Mouse (Mus musculus): ENCODE measurements around the gene Mxd4.

The Mxd4 gene

GRCm38 (mm10) chr5:34197243-34197642 lies 9.7 kb upstream of the Mxd4 start:
- DNase-seq (ENCODE audit: extremely low read depth, low read depth, low spot score) = no peak

DNA sequence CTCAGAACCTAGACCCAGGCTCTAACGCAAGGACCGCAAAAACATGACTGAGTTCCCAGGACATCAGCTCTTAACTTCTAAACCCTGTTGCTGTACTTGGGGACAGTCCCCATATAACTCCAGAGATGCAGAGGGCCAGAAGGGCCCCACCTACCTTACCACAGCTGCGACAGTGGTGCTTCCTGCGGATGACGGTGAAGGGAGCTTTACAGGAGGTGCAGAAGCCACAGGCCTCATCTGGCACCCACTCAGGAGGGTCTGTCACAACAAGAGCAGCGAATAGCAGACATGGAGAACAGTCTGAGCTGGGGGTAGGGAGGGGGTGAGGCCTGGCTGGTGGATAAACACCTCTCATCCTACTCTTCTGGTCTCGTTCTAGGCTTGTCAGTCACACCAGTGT lies 8.9 kb upstream of the Mxd4 start:
- no peak for DNase-seq (ENCODE audit: extremely low read depth, low read depth, low spot score)

GRCm38 (mm10) chr5:34195786-34196185 lies 8.3 kb upstream of the Mxd4 start:
- DNase-seq (ENCODE audit: extremely low read depth, low read depth, low spot score) = no peak

GRCm38 (mm10) chr5:34194975-34195662 lies 7.6 kb upstream of the Mxd4 start:
- DNase-seq (ENCODE audit: extremely low read depth, low read depth, low spot score) = no peak

- no peak for DNase-seq (ENCODE audit: extremely low read depth, low read depth, low spot score)
Observed at GRCm38 (mm10) chr5:34194426-34194825, 6.9 kb upstream of the Mxd4 start.

DNA sequence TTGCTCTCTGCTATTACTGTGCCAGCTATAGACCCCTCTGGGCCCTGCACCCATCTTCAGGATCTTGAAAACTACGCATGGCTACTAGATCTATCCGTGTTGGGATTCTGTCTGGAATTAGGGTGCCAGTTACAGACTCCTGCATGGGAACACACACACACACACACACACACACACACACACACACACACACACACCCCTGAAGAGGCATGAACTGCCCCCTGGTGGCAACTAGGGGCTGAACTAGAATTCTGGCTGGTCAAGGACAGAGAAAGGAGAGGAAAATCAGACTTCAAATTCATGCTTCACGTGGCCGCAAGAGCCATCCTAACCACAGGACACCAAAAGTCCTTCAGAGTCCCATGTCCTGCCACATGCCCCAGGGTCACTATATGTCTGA lies 4.3 kb upstream of the Mxd4 start:
- DNase-seq (ENCODE audit: extremely low read depth, low read depth, low spot score) = no peak

GRCm38 (mm10) chr5:34191021-34191420 lies 3.5 kb upstream of the Mxd4 start:
- no peak for DNase-seq (ENCODE audit: extremely low read depth, low read depth, low spot score)

DNA sequence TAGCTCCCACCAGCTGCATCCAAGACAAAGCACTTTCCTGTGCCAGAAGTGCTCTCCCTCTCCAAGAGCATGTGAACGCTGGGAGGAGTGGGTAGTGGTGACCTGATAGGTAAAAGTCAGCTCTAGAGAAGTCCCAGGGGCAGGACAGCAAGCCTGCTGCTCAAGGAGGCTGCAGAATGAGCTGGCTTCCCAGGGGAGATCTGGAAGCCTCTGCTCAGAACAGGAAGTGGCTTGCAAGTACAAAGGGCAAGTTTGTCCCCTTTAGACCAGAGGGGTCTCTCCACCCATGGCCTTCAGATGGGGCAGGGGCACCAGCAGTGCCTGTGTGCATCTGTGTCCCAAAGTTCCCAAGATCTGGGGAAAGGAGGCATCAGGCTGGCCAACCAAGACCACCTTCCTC lies 2.0 kb upstream of the Mxd4 start:
- DNase-seq (ENCODE audit: extremely low read depth, low read depth, low spot score) = no peak

GRCm38 (mm10) chr5:34188856-34189255 lies 1.3 kb upstream of the Mxd4 start:
- no peak for DNase-seq (ENCODE audit: extremely low read depth, low read depth, low spot score)

DNA sequence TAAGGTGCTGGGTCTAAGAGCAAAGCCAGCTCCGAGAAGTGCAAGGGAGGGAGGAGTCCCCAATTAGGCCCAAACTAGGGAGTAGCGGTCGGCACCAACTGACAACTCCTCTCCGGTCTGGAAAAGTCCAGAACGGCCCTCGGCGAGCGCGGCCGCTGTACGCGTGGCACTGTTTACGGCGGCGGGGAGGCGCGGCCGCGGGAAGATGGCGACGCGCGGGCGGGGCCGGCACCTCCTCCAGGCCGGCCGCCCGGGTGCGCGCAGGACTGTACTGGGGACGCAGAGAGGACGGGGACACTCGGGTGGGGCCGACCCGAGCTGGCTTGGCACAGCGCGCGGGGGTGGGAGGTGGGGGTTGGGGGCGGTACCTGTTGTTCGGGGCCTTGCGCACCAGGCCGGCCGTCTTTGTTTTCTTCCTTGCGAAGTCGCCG lies 544 bp downstream of the Mxd4 start:
- no peak for DNase-seq (ENCODE audit: extremely low read depth, low read depth, low spot score)

DNA sequence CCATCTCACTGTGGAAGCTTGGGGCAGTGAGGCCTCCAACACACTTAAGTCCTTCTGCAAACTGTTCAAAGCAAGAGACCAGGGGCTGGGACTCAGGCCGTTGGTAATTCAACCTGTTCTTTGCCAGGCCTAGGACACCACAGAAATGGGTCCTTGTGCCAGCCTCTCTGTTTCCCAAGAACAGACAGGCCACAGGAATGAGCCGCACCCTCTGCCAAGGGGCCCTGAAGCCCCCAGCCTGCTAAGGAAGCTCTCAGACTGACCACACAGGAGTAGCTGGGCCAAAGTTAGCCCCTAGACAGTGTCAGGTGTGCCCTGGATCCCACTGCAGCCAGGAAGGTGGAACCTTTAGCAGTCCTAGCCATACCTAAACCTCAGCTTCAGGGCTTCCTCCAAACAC lies 1.1 kb downstream of the Mxd4 start:
- no peak for DNase-seq (ENCODE audit: extremely low read depth, low read depth, low spot score)

GRCm38 (mm10) chr5:34185791-34186190 lies 1.7 kb downstream of the Mxd4 start:
- no peak for DNase-seq (ENCODE audit: extremely low read depth, low read depth, low spot score)

- no peak for DNase-seq (ENCODE audit: extremely low read depth, low read depth, low spot score)
Observed at GRCm38 (mm10) chr5:34185051-34185580, 2.4 kb downstream of the Mxd4 start.

- DNase-seq (ENCODE audit: extremely low read depth, low read depth, low spot score) = no peak
Observed at GRCm38 (mm10) chr5:34183976-34184375, 3.5 kb downstream of the Mxd4 start.

GRCm38 (mm10) chr5:34183156-34183880 lies 4.2 kb downstream of the Mxd4 start:
- DNase-seq (ENCODE audit: extremely low read depth, low read depth, low spot score) = no peak

GRCm38 (mm10) chr5:34182486-34182885 lies 5.0 kb downstream of the Mxd4 start:
- DNase-seq (ENCODE audit: extremely low read depth, low read depth, low spot score) = no peak

DNA sequence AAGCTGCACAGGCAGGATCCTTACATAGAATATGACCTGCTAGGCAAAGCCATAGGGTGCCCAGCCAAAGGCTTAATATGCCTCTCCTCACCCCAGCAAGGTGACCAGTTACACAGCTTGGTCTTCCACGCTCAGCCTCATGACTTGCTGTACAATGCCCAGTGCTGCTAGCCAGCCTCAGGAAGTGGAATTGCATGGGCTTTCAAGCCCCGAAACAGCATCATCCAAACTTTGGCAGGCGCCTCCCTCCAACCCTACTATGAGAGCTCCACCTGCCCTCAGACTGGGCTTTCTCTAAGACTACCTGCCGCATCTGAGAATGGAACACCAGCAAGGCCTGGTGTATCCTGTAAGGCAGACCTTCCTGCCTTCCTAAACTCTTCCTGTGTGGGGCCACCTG lies 9.7 kb downstream of the Mxd4 start:
- DNase-seq (ENCODE audit: extremely low read depth, low read depth, low spot score) = no peak

DNA sequence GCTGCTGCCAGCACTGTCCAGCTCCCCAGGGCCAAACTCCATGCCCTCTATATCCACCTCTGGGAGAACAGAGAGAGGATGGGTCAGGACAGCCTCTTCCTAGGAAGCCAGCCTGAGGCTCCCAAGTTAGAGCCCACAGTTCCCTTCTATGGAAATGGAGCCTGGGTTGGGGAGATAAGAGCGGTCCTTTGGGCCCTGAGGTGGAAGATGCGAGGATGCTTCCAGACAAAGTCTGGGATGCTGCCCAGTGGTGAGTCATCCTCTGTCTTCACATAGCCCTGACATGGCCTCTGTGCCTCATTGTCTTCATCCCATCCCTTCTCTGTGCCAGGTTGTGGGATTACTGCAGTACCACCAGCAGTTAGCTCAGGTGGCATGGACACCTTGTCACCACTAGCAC lies 10.4 kb downstream of the Mxd4 start:
- DNase-seq (ENCODE audit: extremely low read depth, low read depth, low spot score) = no peak

GRCm38 (mm10) chr5:34176691-34177090 lies 10.8 kb downstream of the Mxd4 start:
- no peak for DNase-seq (ENCODE audit: extremely low read depth, low read depth, low spot score)

GRCm38 (mm10) chr5:34175403-34175694 lies 12.2 kb downstream of the Mxd4 start:
- DNase-seq (ENCODE audit: extremely low read depth, low read depth, low spot score) = no peak

DNA sequence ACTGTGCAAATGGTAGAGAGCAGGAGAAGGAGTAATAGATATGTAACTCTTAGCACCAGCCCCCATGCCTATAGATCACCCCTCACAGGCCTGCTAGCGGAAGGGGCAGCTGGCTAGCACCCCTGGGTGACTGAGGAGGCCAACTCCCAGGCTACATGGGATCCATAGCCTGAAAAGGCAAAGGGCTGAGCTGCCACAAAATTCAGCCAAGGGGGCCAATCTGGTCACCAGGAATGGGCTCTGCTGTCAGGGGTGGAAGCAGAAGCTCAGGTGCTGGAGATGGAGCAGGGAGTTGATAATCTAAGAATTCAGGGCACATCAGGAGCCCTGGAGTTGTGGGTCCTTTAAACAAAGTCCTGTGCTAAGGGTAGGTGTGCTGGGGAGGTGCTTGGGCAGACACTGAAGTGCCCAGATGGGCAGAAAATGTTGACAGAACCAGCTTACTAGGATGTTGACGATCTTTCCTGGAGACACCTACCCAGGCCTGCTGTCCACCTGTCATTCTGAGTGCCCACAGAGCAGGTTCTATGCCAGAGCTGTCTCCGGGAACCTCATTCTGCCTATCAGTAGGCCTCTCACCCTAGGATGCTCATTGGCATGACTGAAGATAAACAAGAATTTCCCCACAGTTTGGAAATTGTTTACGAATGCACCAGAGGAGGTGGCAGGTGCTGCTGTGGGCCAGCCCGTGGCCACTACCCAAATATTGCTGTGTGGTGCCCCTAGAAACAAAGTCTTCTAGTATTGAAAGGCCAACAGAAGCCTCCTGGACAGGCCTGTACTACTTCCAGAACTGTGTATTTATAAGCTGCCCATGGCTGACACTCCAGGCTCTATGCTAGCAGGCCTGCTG lies 12.7 kb downstream of the Mxd4 start:
- no peak for DNase-seq (ENCODE audit: extremely low read depth, low read depth, low spot score)

DNA sequence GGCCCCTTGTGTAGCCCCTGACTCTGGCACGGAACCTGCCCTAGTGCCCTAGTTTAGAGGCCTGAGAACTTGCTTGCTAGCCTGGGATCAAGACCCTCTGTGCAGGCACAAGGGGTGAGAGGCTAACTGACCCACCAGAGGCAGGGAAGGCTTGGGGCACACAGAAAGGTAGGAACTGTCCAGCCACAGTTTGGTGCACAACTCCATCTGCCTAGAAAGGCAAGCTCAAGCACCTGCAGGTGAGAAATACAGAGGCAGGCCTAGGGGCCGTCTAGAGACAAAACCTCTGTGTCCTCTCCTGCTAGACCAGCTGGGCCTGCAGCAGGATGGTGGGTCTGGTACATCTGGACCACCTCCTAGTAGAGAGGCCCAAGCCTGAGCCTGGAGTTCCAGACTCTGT lies 13.5 kb downstream of the Mxd4 start:
- no peak for DNase-seq (ENCODE audit: extremely low read depth, low read depth, low spot score)

Measured in fat pad, adult 2 months (tissue).